Mouse (Mus musculus) stomach, postnatal 0 days (tissue): ENCODE data around the gene Vat1.
"Not testable (repeated sequence)": the region's sequence is repeated elsewhere in the genome, so short reads cannot be mapped to it uniquely, and the experiment has no call there.

Source experiments
- CTCF ChIP-seq: IDR thresholded peaks from 2 replicates; pipeline ENCODE4 v1.5.1; 2016; ENCODE audit warnings: antibody characterized with exemption, low read depth, mild to moderate bottlenecking, moderate library complexity
- EP300 ChIP-seq: optimal IDR thresholded peaks from 2 replicates; pipeline ENCODE3; 2016; ENCODE audit warnings: antibody characterized with exemption

DNA sequence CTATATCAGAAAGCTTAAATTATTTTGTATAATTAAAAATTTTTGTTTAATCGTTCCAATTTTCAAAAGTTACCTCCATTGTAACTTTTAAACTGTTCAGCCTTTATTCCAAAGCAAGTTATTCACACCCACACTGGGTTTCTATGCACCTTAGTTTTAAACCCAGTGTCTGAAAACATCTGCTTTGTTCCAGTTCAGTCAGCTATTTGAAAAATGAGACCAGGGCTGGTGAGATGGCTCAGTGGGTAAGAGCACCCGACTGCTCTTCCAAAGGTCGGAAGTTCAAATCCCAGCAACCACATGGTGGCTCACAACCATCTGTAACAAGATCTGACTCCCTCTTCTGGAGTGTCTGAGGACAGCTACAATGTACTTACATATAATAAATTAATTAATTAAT lies 28.0 kb downstream of the Vat1 start:
- TF ChIP-seq CTCF, EP300: not testable (repeated sequence)
